Mouse (Mus musculus): ENCODE results near the gene Rgs9. TPM values are rescaled to one million over a fixed set of nuclear protein-coding genes. Genes with fewer than 3 reads are reported as not detected.
"Not testable (repeated sequence)": the region's sequence is repeated elsewhere in the genome, so short reads cannot be mapped to it uniquely, and the experiment has no call there.

Gene Rgs9
- 10 to 100 TPM; 20.8 to 23.9 TPM for total RNA-seq (2021)
- long read RNA-seq, partial matches to known transcripts = 2 of 8 reads
- long read RNA-seq, other reads (novel, unspliced or antisense) = 2 of 8 reads

DNA sequence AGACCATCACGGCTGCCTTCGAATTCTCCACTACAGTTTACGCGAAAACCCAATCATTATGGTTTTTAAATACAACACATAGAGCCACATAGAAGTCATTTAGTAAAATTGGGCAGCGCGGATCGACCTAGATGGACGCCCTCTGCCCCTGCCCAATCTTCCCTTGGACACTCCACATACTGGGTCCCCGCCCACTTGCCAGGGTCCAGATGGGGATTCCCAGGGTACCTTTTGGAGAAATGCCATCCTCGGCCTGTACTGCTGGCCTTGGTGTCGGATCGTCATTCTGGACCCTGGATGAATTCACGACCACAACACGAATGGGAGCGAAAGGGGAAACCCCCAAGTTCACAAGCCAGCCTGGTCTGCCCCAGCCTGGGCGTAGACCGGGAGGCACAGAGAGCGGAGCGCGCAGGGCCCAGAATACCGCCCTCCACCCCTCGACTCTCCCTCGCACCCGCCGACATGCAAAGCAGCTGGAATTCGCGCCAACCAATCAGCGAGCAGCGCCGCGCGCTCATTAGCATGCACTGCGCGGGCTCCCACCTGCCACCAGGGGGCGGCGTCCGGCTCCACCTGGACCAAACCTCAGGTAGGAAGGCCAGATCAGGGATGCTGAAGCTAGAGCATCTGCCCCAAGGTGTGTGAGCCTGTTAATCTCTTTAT lies at the start of gene Rgs9:
Gene Rgs9 (minus strand): TSS at position 420 of the 666 bp plus-strand sequence.
- peak; percentile 92 to 95 for DNase-seq (ENCODE audit: low spot score in 2 of 2)

DNA sequence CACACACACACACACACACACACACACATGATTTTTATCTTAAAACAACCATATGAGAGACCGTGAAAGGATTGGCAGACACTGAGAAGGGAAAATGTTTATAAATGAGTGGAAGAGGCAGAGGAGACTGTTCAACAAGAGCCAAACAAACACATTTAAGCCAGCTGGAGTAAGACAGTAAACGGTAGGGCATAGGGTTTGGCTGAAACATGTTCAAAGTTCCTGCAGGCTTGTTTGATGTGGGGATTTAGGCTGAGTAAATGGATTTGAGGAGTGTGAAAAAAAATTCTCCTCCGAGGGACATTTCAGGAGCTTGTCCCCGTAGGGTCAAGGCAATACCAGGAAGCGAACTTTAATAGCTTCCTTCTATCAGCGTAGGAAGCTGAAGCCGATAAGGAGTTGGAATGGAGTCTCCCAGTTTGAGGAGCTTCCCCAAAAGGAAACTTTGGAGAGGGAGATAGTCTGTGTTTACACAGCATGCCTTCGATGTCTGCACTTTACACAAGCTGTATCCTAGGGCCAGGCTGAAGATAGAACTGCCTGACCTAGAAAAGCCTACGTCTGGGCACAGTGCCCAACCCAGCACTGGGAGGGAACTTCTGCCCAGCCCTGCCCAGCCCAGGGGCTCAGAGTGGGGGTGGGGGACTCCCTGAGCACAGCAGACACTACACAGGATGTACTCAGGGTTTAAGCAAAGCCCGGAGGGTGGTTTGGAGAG lies 49.5 kb upstream of the Rgs9 start:
- DNase-seq (ENCODE audit: low spot score in 2 of 2) = peak; percentile 76 to 83

DNA sequence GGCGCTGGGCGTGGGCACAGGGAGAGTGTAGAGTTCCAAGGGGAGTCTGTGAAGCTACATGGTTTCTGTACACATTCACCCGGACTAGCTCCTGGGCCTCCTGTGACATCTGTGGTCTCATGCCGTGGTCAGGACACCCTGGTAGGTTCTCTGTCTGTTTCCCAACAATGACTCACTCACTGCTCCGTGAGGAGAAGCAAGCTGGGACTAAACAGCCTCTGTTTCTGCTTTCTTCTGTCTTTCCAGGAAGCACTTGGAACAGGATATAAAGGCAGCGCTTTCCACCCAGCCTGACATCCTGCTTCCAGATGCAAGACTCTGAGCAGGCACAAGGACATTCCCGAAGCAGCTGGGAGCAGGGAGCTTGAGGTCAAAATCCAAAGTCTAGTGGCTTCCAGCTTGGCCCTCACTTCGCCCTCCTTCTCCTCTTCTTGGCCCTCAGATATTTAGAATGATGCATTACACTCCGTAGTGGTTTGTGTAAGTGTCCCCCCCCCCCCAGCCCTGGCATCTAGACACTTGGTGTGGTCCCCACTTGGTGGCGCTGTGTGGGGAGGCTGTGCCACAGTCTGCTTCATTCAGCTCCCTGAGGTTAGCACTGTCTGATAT lies 46.2 kb upstream of the Rgs9 start:
- peak; percentile 56 to 60 for DNase-seq (ENCODE audit: low spot score in 2 of 2)

DNA sequence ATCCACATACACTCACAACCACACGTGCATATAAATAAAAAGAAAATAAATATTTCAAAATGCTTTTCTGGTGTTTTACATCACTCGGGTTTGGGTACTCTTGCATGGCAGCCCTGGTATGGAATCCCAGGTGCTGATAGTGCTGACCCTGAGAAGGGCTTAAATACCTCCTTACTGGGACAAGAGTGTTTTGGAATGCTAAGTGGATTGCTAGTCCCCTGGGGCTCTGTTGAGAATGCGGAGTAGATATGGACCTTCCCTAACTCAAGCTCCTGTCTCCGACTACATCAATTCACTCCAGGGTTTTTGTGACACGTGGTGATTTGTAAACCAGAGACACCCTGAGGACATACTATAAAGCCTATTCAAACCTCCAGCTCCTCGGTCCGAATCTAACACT lies 45.6 kb upstream of the Rgs9 start:
- DNase-seq (ENCODE audit: low spot score in 2 of 2) = no peak

DNA sequence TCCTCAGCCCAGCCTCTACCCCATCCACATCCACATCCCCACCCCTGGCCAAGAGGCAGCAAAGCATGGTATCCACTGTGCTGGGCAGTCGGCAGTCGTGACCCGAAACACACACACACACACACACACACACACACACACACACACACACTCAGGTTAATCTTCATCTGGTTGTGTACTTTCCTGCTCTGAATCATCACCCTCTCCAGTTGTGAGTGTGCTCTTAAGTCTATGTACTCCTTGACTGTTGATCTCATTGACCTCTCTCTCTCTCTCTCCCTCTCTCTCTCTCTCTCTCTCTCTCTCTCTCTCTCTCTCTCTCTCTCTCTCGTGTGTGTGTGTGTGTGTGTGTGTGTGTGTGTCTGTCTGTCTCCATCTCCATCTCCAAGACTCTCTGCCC lies 44.7 kb upstream of the Rgs9 start:
- not testable (repeated sequence) for DNase-seq (ENCODE audit: low spot score in 2 of 2)

DNA sequence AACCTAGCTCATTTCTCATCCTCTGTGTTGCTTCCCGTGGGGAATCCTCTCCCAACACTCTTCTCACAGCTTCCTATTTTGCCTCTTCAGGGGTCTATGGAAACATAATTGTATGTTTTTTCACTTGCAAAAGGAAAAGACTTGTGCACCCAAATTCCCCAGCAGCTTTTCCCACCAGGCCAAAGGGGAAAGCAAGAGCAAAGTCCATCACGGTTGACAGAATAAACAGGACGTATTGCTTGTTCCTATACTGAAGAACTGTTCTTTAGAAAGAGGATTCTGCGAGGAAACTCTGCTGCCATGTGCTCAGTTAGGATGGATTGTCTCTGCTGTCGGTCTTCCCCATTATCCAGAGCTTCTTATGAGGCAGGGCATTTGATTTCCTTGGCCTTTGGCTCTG lies 42.6 kb upstream of the Rgs9 start:
- no peak for DNase-seq (ENCODE audit: low spot score in 2 of 2)

DNA sequence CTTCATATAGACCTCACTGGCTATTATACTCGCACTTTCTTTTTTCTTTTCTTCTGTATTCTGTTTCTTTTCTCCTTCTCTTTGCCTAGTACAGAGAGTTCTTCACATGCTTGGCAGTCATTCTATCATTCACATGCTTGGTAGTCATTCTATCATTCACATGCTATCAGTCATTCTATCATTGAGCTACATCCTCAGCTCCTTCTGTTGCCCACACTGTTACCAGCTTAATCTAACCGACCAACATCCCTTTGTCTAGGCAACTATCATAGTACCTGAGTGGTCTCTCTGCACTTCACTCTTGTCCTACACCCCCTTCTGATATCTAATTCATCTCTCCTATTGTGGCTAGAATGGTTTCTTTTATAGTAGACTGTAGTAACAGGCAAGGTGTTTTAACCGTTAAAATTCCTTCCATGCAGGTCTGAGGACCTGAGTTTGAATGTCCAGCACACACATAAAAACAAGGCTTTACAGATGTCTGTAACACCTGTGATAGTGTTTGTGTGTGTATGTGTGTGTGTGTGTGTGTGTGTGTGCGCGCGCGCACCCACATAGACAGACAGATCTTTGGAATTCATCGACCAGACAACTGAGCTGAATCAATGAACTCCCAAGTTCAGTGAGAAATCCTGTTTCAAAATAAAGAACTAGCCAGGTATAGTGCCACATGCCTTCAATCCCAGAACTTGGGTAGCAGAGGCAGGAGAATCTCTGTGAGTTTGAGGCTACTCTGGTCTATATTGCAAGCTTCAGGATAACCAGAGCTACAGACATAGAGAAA lies 41.4 kb upstream of the Rgs9 start:
- DNase-seq (ENCODE audit: low spot score in 2 of 2) = no peak

DNA sequence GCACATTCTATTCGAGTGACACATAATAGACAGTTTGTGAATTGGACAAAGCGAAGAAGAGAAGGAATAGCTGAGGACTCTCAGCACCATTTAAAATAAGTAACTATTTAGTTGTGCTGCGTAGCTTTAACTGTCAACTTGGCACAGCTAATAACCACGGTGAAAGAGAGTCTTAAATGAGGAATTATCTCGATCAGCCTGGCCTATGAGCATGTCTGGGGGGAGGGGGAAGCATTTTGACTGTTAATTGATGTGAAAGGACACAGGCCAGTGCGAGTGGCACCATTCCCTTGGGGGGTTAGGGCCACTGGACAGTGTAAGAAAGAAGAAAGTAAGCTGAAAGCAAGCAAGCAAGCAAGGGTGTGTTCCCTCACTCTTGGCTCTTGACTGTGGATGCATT lies 38.0 kb upstream of the Rgs9 start:
- DNase-seq (ENCODE audit: low spot score in 2 of 2) = no peak

DNA sequence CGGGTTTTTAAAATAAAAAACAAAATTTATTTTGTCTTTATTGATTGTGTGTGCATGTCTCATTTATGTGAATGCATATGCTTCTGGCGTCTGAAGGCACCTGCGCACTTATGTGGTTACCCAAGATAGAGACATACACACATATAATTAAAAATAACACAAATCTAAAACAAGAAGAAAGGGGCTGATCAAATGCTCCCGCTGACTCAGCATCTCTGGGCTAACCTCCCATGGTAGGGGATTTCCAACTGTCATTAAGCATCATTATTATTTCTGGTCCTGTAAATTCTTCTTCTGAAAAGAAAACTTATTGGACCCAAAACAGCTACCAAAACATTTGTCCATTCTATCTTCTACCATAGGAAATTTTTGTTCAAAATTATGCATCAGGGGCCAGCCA lies 36.8 kb upstream of the Rgs9 start:
- DNase-seq (ENCODE audit: low spot score in 2 of 2) = no peak

DNA sequence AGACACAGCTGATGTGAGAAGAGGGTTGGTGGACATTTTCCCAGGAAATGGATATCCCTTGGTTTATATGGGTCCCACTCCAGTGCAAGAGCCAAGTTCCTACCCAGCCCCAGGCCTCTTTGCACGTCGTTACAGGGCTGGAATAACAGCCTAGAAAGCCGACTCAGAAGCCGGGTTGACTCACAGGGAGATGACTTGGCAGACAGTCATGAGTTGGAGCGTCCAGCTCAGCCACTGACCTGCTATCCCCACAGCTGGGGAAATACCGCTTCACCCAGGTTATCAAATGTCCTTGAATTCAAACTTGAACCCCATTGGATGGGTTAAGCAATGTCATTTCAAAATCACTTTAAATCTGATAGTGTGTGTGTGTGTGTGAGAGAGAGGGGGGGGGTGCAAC lies 34.8 kb upstream of the Rgs9 start:
- DNase-seq (ENCODE audit: low spot score in 2 of 2) = no peak

DNA sequence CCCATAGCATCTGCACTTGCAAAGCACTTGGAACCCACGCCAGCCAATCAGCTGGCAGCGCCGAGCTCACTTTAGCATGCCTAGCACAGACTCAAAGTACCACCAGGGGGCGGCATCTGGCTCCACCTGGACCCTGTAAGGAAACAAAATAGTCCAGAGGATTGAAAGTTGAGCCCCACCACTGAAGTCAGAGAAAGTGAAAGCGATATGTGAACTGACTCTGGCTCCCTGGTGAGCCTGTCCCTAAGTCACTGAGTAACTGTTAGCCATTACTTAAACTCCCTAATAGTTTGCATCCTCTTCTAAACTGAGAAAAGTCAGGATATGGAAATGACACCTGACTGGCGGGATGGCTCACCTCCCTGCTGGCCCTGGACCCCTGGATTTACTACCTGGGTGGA lies 33.5 kb upstream of the Rgs9 start:
- peak; percentile 93 to 95 for DNase-seq (ENCODE audit: low spot score in 2 of 2)

DNA sequence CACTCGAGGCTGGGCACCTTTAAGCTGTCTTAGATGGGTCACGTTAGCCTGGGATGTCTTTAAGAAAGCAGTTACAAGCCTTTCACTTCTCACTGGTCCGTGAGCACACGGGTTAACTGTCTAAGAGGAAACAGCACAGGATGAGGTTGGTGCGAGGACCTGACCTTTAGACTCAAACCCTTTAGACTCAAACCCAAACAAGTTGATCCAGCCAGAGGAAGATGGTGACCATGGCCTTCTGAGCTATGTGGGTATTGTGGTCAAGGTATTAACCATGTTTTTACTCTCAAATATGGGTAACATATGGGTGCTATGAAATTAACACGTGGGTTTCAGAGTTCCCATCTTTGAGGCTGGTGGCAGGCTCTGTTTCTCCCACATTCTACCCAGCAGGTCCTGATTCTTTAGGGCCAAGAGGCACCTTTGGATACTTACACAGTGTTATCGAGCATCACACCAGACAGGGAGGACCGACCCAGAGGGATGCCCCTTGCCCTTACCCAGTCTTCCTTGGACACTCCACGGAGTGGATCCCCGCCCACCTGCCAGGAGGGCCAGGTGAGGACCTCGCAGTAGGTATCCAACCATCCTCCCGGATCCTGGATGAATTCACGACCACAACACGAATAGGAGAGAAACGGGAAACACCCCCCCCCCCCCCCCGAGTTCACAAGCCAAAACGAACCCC lies 32.9 kb upstream of the Rgs9 start:
- DNase-seq (ENCODE audit: low spot score in 2 of 2) = no peak

DNA sequence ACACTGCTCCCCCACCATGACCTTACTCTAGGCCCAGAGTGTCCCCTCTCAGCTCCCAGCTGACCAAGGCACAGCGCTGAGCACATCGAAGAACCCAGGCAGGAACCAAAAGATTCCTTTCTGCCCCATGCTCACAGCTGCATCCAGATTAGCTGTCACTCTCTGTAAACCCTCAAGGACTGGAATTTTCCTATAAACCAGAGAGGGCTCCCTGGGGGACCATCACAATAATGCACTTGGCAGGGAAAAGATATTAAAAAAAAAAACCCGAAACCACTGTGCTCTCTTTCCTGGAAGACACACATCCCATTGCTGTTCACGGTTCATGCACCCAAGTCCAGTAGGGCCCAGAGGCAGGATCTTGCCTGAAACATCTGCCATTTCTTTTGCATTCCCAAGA lies 31.4 kb upstream of the Rgs9 start:
- no peak for DNase-seq (ENCODE audit: low spot score in 2 of 2)

DNA sequence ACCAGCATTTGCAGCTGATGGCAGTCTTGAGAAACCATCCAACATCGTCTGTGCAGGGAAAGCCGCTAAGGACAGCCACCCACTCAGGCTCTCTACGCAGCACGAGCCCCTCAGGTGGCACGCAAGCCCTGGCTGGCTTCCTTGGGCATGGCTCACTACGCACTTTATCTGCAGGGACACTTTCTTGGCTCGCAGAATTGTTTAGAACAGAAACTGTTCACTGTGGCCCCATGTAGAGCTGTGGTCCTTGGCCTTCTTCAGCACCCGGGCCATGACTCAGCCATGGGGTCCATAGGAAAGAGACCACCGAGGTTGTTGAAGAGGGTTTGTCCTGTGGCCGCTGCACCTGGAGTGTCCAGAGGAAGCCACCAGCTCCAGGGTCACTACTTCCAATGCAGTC lies 30.0 kb upstream of the Rgs9 start:
- DNase-seq (ENCODE audit: low spot score in 2 of 2) = no peak

DNA sequence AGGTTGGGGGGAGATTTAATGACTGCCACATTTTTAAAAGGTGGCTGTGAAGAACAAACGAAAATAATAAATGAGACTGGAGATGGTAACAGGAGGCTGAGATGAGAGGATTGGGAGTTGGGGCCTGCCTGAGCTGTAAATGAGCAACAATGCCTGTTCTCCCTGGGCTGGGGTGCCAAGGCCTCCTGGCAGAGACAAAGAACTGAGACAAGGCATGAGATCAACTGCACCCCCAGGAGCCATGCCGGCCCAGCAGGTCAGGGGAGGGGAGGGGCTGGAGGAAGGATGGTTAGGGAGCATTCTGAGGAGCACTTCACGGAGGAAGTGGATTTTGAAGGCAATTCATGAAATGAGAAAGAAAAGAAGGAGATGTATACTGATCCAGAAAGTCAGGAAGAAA lies 29.5 kb upstream of the Rgs9 start:
- DNase-seq (ENCODE audit: low spot score in 2 of 2) = no peak

DNA sequence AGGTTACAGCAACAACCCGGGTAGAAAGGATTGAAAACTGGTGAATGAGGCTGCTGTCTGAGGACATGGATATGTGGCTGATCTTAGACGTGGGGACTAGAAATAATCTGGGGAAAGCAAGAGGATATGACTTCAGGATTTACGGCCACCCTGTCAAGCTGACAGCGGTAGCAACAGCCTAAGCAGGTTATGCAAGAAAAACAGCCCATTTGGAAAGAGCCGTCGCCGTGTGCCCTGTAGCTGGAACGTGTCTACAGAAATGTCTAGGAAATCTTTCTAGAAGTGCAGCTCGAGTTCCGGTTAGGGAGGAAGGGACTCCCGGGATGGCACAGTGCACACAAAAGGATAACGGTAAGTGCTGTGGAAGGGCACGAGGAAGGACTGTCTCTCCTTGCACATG lies 28.3 kb upstream of the Rgs9 start:
- DNase-seq (ENCODE audit: low spot score in 2 of 2) = no peak

DNA sequence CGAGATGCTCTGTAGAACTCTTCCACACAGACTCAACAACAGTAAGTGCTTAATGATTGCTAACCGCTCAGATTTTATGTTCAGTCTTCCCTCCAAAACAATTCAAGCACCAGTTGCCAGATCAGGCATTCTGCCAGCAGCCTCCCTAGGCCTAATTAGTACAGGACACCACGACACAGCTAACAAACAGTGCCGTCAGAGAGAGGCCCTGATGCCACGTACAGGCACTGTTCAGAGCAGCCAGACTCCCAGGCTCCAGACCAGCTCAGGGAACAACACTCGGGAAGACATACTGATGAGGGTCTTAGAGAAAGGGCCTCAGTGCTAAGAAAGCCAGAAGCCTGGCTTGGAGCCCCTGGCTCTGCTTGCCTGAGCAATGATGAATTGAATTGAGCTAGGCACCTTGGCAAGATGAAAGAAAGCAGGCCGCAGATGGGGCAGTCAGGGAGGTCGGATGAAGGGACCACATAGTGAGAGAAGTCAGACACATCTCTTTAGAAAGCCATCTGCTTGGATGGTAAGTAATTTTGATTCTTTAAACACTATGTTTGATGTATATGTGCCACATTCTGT lies 22.5 kb upstream of the Rgs9 start:
- peak; percentile 87 to 89 for DNase-seq (ENCODE audit: low spot score in 2 of 2)

DNA sequence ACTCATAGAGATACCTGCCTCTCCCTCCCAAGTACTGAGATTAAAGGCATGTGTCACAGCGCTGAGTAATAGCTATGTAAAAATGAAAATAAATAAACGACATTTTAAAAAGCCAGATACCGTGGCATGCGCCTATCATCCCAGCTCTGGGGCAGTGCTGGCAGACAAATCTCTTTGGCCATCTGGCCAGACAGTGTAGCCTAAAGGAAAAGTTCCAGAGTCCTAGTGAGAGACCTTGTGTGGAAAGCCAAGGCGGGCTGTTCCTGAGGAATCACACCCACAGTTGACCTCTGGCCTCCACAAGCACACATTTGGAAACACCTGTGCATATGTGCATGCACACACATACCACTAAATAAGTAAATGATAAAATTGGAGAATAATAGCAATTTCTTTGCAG lies 22.0 kb upstream of the Rgs9 start:
- no peak for DNase-seq (ENCODE audit: low spot score in 2 of 2)

DNA sequence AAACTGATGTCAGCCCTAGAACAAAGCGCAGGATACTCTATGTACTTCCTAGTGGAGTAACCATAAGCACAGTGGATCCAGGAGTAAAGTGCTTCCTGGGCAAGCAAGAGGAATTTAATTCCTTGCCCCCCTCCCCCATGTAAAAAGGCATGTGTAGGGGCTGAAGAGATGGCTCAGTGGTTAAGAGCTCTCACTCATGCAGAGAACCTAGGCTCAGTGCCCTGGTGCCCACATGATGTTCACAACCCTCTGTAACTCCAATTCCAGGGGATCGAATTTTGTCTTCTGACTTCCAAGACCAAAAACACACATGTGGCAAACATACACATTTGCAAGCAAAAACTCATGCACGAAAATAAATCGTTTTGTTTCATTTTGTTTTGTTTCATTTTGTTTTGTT lies 21.5 kb upstream of the Rgs9 start:
- no peak for DNase-seq (ENCODE audit: low spot score in 2 of 2)

DNA sequence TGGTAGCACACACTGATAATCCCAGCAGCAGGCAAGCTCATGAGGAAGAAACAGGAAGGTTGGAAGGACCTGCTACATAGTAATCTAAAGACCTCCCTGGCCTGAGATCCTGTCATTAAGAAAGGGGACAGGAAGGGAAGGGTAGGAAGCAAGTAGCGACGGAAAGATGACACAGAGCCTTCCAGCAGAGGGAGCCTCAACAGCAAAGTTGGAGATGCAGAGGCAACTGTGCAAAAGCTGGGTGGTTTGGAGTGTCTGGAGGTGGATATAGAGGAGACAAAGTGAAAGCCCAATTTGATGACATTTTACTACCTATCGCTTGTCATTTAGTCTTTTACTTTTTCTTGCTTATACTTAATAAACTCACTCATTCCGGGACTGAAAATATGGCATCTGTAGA lies 19.0 kb upstream of the Rgs9 start:
- DNase-seq (ENCODE audit: low spot score in 2 of 2) = peak; percentile 65 to 70
